Mouse (Mus musculus) erythroblast, embryonic 14.5 days (primary cell): ENCODE measurements around the gene Sf3b3.

ENCODE experiments used
- GATA1 ChIP-seq: IDR thresholded peaks from 2 replicates; pipeline ENCODE4 v1.6.1; 2012; ENCODE audit warnings: low read length, inconsistent platforms, mixed read lengths
- TAL1 ChIP-seq: IDR thresholded peaks from 3 replicates; pipeline ENCODE4 v1.6.1; 2012; ENCODE audit warnings: low read length, inconsistent platforms, mixed read lengths

DNA sequence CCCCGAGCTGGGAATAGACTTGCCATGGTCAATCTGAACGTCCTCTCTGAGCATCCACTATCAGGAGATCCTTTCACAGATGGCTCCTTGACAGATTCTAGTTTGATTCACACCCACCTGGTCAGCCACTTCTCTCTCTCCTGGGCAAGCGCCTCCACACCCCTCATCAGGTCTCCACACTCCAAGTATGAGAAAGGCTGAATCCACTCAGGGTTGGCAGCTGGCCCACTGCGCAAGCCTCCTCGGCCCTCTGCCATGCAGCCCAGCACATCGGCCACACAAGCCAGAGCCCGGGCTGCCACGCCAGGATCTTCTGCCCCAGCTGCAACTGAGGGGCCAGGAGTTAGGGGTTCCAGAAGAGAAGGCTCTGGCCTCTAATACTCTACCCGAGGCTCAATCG lies 41.0 kb upstream of the Sf3b3 start:
- TF ChIP-seq GATA1 (no peak), TAL1 (no peak)
